Mouse (Mus musculus) thymus, adult 2 months (tissue): ENCODE measurements at regions not wholly inside any gene's neighbourhood (a gene's known extent, or its start where the extent isn't known, plus 50 kb on each side); places are given as distances from the start of the nearest gene placed in this dataset.

Experiments
- CTCF ChIP-seq: fragments of 200-500 bp; IDR thresholded peaks from 2 replicates; pipeline ENCODE4 v1.5.1; 2012; ENCODE audit warnings: mild to moderate bottlenecking, control low read depth, low read length, moderate library complexity, borderline replicate concordance; ENCODE audit not compliant: control insufficient read depth, poor library complexity, insufficient read depth; ENCODE audit errors: extremely low read depth
- POLR2A ChIP-seq: fragments of 200-500 bp; IDR thresholded peaks from 2 replicates; pipeline ENCODE4 v1.6.1; 2012; ENCODE audit warnings: mild to moderate bottlenecking, low read length, control low read depth, moderate library complexity; ENCODE audit not compliant: control insufficient read depth, poor library complexity, insufficient read depth; ENCODE audit errors: extremely low read depth

DNA sequence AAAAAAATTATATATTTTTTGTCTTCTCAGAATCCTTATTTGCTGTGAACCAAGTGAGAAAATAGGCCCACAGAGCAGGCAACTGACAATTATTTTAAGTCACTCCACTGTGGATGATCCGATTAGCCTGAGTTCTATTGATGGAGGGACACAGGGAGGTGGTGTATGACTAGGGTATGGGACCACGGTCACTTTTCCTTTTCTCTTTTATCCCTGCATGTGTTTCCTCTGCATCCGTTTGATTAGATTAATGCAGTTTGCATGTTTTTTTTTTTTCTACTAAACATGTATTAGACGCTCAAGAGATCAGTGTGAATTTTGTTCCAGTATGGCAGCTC is 65.4 kb upstream of the Creb5 start:
- TF ChIP-seq CTCF, result no peak
- TF ChIP-seq POLR2A, result no peak
